Mouse (Mus musculus): ENCODE results near the gene Hnf4a.

DNA sequence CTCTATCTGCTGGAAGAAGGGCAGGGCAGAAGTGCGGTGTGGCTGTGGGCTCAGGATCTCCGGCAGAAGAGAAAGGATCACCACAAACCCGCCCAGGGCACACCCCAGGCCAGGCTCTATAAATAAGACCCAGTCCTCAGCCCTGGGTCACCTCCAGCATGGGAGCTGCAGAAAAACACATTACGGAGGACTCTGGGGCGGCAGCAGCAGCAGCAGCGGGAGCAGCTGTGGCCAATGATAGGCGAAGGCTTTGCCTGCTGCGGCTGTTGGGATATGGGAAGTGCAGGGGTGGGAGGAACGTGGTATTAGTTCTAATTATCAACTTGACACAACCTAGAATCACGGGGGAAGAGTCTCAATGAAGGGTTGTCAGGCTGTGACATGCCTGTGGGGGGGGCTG, 47.2 kb upstream of the Hnf4a start:
- no peak for TF ChIP-seq CTCF (IDR thresholded peaks at IDR 0.05; ENCODE audit: extremely low read depth, insufficient read depth, insufficient read length, insufficient replicate concordance)
- TF ChIP-seq POLR2A (IDR thresholded peaks at IDR 0.05; ENCODE audit: low read depth, low read length), result no peak
